Mouse (Mus musculus) brain, embryonic 14.5 days (tissue): Measurements from ENCODE around the gene Acp1.

Experiments used
- CTCF ChIP-seq: fragments of 200-500 bp; IDR thresholded peaks from 2 replicates; pipeline ENCODE4 v1.5.1; 2012; ENCODE audit warnings: inconsistent platforms, mild to moderate bottlenecking, moderate library complexity, borderline replicate concordance; ENCODE audit not compliant: insufficient read depth, insufficient read length; ENCODE audit errors: extremely low read depth
- POLR2A ChIP-seq: fragments of 200-500 bp; IDR thresholded peaks from 2 replicates; pipeline ENCODE4 v1.6.1; 2012; ENCODE audit warnings: mild to moderate bottlenecking, inconsistent platforms, borderline replicate concordance; ENCODE audit not compliant: poor library complexity, insufficient read depth, insufficient read length, severe bottlenecking; ENCODE audit errors: extremely low read depth

DNA sequence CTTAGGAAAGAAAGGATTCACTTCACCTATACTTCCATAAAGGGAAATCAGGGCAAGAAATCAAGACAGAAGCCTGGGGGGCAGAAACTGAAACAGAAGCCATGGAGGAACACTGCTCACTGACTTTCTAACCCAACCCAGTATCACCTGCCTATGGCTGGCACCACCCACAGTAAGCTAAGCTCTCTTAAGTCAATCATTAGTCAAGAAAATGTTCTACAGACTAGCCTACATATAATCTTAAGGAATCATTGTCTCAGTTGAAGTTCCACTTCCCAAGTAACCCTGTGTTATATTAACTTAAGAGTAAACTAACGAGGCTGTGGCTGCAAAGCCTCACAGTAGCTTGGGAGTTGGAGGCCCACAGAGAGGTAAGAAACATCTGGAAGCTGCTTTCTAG, 62.9 kb downstream of the Acp1 start:
- TF ChIP-seq CTCF (no peak), POLR2A (no peak)
